Mouse (Mus musculus) cortical plate, adult 2 months (tissue): Measurements from ENCODE around the gene Cblc.

Experiments
- CTCF ChIP-seq: fragments of 200-500 bp; IDR thresholded peaks from 2 replicates; pipeline ENCODE4 v1.5.1; 2011; ENCODE audit warnings: mild to moderate bottlenecking, control low read depth, low read length; ENCODE audit not compliant: insufficient read depth; ENCODE audit errors: extremely low read depth
- POLR2A ChIP-seq: fragments of 200-500 bp; IDR thresholded peaks from 2 replicates; pipeline ENCODE4 v1.6.1; 2011; ENCODE audit warnings: mild to moderate bottlenecking, low read length, control low read depth; ENCODE audit not compliant: insufficient read depth; ENCODE audit errors: extremely low read depth

DNA sequence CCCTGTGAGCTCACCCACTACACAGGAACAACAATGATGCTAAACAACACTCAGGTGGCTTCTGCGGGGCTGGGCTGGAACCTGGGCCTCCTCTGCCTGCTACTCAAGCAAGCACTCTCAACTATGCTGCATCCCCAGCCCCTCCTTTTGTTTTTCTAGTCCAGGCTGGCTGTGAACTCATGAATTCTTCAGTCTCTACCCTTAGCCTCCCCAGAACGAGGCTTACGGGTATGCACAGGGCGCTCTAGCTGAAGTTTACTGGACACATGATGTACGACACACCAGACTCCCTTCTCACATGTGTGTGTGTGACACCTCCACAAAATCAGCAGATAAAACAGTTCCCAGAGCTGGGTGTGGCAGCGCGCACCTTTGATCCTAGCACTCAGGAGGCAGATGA is 22.3 kb upstream of the Cblc start:
- TF ChIP-seq POLR2A: no peak
- no peak for TF ChIP-seq CTCF
